Mouse (Mus musculus): ENCODE measurements around the gene Csrnp1.

DNA sequence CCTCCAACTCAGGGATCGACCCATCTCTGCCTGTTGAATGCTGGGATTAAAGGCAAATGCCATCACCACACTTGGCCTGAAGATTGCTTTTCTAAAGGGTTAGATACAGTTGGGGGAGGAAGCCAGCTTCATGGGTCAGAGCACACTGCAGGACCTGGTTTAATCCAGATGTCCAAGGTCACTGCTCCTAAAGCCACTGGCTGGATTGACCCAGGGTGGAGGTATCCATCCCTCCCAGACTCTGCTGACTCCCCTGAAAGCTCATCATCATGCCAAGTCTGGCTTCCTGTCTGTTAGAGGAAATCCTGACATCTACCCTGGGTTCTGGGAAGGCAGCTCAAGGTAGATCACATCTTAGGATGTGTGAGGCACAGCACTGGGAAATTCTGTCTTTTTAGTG is 14.3 kb upstream of the Csrnp1 start:
- TF ChIP-seq CTCF (IDR thresholded peaks at IDR 0.05; ENCODE audit: control insufficient read depth, insufficient read depth, low read length) (no peak), POLR2A (IDR thresholded peaks at IDR 0.05; ENCODE audit: borderline replicate concordance, control insufficient read depth, low read depth, low read length) (no peak)

Measured in bone marrow, adult 2 months (tissue).